Mouse (Mus musculus): ENCODE results near the gene Dip2c. TPM values are rescaled to one million over a fixed set of nuclear protein-coding genes. Genes with fewer than 3 reads are reported as not detected.

The Dip2c gene
- polyA plus RNA-seq, 1 experiment from 2014 or later: 2.6 TPM

DNA sequence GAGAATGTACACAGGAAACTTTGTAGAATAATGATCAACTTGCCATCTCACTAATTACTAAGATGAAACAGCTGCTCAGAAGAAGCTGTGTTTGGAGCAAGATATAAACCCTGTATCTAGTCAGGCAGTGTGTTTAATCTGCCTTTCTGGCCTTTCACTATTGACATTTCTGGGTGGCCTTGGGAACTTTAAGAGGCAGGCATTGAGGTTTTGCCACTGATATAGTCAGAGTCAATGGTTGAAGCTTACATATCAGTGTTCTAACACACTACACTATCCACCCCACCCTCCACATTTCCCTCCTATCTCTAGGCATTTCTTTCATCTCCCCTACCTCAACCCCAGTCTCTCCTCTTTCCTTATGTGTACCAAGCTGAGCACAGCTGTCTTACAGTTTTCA is 149.9 kb downstream of the Dip2c start:
- Histone ChIP-seq H3K27me3 (ENCODE audit: control insufficient read depth, insufficient read depth, low read length) (no peaks in the 10 kb centered on the region), H3K9me3 (ENCODE audit: control insufficient read depth, low read length) (no peaks in the 10 kb centered on the region), H3K4me1 (replicated peaks; ENCODE audit: control insufficient read depth, insufficient read depth) (0 out of 2 replicates have a peak, but pooled peaks cover 2% of the 10 kb centered on the region), H3K4me2 (replicated peaks; ENCODE audit: low read depth) (no peak overlapping the region), H3K36me3 (ENCODE audit: control insufficient read depth, insufficient read depth, low read length) (no peaks in the 10 kb centered on the region), H3K27ac (replicated peaks) (no peak overlapping the region), H3K9ac (ENCODE audit: low read length) (no peak overlapping the region), H3K4me3 (ENCODE audit: low read depth, low read length) (no peak overlapping the region)
- no peak for DNase-seq (ENCODE audit: low spot score)
- ATAC-seq (ENCODE audit: low FRiP score, low TSS enrichment): no peak
- TF ChIP-seq CTCF (IDR thresholded peaks at IDR 0.05; ENCODE audit: low read depth) (no peak), EP300 (optimal IDR thresholded peaks at IDR 0.05) (no peak)

DNA sequence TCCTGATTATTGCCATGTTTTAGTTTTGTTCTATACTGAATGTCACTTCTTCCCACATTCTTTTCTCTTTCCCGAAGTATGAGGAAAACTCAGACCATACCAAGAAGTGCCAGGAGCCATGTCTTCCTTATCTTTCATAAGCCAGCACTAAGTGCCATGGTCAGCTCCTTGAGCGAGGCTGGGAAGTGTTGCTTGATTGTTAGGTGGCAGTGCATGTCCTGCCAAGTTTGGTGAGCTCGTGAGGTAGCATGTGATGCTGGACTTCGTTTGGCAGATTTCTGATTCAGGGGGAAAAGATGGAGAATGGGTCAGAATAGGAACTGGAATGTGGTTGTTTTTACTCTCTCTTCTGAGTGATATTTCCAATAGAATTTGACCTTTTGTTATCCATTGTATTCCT is 150.5 kb downstream of the Dip2c start:
- 61% methylated on average over 4 of the region's 4 CpGs for WGBS

GRCm38 (mm10) chr13:9429884-9430283 is 153.6 kb downstream of the Dip2c start:
- 60% methylated on average over 1 of the region's 1 CpGs for WGBS
- H3K4me3 ChIP-seq (ENCODE audit: low read depth, low read length): no peak overlapping the region

More for the DNA sequence above, 150.5 kb downstream of the Dip2c start:
- ATAC-seq (ENCODE audit: low FRiP score, low TSS enrichment) (no peak), DNase-seq (ENCODE audit: low spot score) (no peak)
- Histone ChIP-seq H3K9ac (ENCODE audit: low read length) (no peak overlapping the region), H3K36me3 (ENCODE audit: control insufficient read depth, insufficient read depth, low read length) (no peaks in the 10 kb centered on the region), H3K27me3 (ENCODE audit: control insufficient read depth, insufficient read depth, low read length) (no peaks in the 10 kb centered on the region), H3K4me1 (replicated peaks; ENCODE audit: control insufficient read depth, insufficient read depth) (0 out of 2 replicates have a peak, but pooled peaks cover 1% of the 10 kb centered on the region), H3K4me2 (replicated peaks; ENCODE audit: low read depth) (no peak overlapping the region), H3K9me3 (ENCODE audit: control insufficient read depth, low read length) (no peaks in the 10 kb centered on the region), H3K27ac (replicated peaks) (no peak overlapping the region), H3K4me3 (ENCODE audit: low read depth, low read length) (no peak overlapping the region)
- no peak for TF ChIP-seq CTCF (IDR thresholded peaks at IDR 0.05; ENCODE audit: low read depth)
- no peak for TF ChIP-seq EP300 (optimal IDR thresholded peaks at IDR 0.05)

DNA sequence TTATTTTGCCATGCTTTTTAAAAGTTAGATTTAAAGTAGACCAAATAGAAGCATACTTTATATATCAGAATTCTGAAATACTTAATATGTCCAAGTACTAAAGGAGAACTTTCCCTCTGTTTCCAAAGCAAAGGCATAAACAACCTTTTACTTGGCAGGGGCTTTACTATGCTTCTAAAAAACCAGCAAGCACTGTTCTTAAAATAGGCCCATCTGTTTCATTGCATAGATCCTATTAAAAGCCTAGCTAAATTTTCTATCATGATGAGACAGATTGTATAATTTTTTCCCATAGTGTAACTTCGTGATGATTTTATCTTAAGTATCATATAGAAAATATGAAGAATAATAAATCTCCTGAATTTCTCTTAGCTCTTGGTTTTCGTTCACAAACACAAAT is 154.4 kb downstream of the Dip2c start:
- 79% methylated on average over 2 of the region's 2 CpGs for WGBS
- ATAC-seq (ENCODE audit: low FRiP score, low TSS enrichment): no peak

More at GRCm38 (mm10) chr13:9429884-9430283, 153.6 kb downstream of the Dip2c start:
- H3K9me3 ChIP-seq (ENCODE audit: control insufficient read depth, low read length): no peaks in the 10 kb centered on the region
- no peaks in the 10 kb centered on the region for H3K27me3 ChIP-seq (ENCODE audit: control insufficient read depth, insufficient read depth, low read length)
- ATAC-seq (ENCODE audit: low FRiP score, low TSS enrichment): no peak
- H3K27ac ChIP-seq (replicated peaks): no peak overlapping the region; the same call in 1 of the 2 replicates
- TF ChIP-seq EP300 (optimal IDR thresholded peaks at IDR 0.05) (no peak), CTCF (IDR thresholded peaks at IDR 0.05; ENCODE audit: low read depth) (no peak)
- DNase-seq (ENCODE audit: low spot score): no peak
- no peak overlapping the region for H3K4me2 ChIP-seq (replicated peaks; ENCODE audit: low read depth)
- no peaks in the 10 kb centered on the region for H3K36me3 ChIP-seq (ENCODE audit: control insufficient read depth, insufficient read depth, low read length)
- H3K9ac ChIP-seq (ENCODE audit: low read length): no peak overlapping the region
- H3K4me1 ChIP-seq (replicated peaks; ENCODE audit: control insufficient read depth, insufficient read depth): no peaks in the 10 kb centered on the region

DNA sequence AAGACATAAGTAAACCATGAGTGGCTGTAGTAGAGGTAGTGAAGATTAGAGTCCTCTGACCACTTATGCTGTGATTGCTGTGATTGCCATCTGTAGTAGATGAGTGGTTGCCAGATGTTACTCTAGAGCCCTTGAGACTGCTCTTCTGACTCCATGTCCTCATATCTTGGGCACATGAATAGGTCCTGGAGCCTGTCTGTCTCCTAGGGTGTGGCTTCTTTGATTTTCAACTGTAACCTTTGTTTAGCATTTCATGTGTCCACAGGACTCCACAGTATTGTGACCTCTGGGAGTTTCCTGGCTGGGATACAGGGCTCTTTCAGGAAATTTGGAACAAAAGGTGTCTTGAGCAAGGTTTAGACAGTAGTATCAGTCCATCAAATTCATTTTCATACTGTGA is 155.1 kb downstream of the Dip2c start:
- H3K27ac ChIP-seq (replicated peaks): no peak overlapping the region
- TF ChIP-seq CTCF (IDR thresholded peaks at IDR 0.05; ENCODE audit: low read depth): no peak
- no peak for TF ChIP-seq EP300 (optimal IDR thresholded peaks at IDR 0.05)
- no peaks in the 10 kb centered on the region for H3K36me3 ChIP-seq (ENCODE audit: control insufficient read depth, insufficient read depth, low read length)
- no peaks in the 10 kb centered on the region for H3K4me1 ChIP-seq (replicated peaks; ENCODE audit: control insufficient read depth, insufficient read depth)
- H3K9ac ChIP-seq (ENCODE audit: low read length): no peak overlapping the region
- no peaks in the 10 kb centered on the region for H3K9me3 ChIP-seq (ENCODE audit: control insufficient read depth, low read length)
- H3K4me3 ChIP-seq (ENCODE audit: low read depth, low read length): no peak overlapping the region
- ATAC-seq (ENCODE audit: low FRiP score, low TSS enrichment) (no peak), DNase-seq (ENCODE audit: low spot score) (no peak)
- no peaks in the 10 kb centered on the region for H3K27me3 ChIP-seq (ENCODE audit: control insufficient read depth, insufficient read depth, low read length)
- H3K4me2 ChIP-seq (replicated peaks; ENCODE audit: low read depth): no peak overlapping the region

More for the DNA sequence above, 154.4 kb downstream of the Dip2c start:
- no peaks in the 10 kb centered on the region for H3K36me3 ChIP-seq (ENCODE audit: control insufficient read depth, insufficient read depth, low read length)
- H3K9me3 ChIP-seq (ENCODE audit: control insufficient read depth, low read length): no peaks in the 10 kb centered on the region
- H3K4me1 ChIP-seq (replicated peaks; ENCODE audit: control insufficient read depth, insufficient read depth): no peaks in the 10 kb centered on the region
- TF ChIP-seq EP300 (optimal IDR thresholded peaks at IDR 0.05) (no peak), CTCF (IDR thresholded peaks at IDR 0.05; ENCODE audit: low read depth) (no peak)
- no peak for DNase-seq (ENCODE audit: low spot score)
- no peak overlapping the region for H3K4me2 ChIP-seq (replicated peaks; ENCODE audit: low read depth)
- no peak overlapping the region for H3K9ac ChIP-seq (ENCODE audit: low read length)
- no peak overlapping the region for H3K27ac ChIP-seq (replicated peaks)
- no peak overlapping the region for H3K4me3 ChIP-seq (ENCODE audit: low read depth, low read length)
- no peaks in the 10 kb centered on the region for H3K27me3 ChIP-seq (ENCODE audit: control insufficient read depth, insufficient read depth, low read length)

DNA sequence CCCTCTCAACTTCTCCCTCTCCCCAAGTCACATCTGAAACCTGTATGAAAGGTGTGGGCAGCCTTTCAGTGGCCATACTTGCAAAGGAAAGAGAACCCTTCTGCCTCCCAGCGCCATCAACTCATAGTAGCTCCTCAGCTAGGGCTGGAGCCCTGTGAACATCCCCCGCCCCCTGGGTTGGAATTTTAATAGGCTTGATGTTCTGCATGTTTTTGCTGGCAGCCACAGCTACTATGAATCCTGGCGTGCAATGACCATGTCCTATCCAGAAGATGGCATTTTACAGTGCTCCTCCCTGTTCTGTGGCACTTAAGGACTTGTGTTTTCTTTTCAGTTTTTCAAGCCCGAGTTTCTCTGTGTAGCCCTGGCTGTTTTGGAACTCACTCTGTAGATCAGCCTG is 166.7 kb downstream of the Dip2c start:
- Histone ChIP-seq H3K4me1 (replicated peaks; ENCODE audit: control insufficient read depth, insufficient read depth) (no peaks in the 10 kb centered on the region), H3K4me2 (replicated peaks; ENCODE audit: low read depth) (no peak overlapping the region), H3K9ac (ENCODE audit: low read length) (no peak overlapping the region), H3K27ac (replicated peaks) (no peak overlapping the region), H3K27me3 (ENCODE audit: control insufficient read depth, insufficient read depth, low read length) (no peaks in the 10 kb centered on the region), H3K9me3 (ENCODE audit: control insufficient read depth, low read length) (0 out of 2 replicates have a peak, but pooled peaks cover 4% of the 10 kb centered on the region), H3K4me3 (ENCODE audit: low read depth, low read length) (no peak overlapping the region), H3K36me3 (ENCODE audit: control insufficient read depth, insufficient read depth, low read length) (no peaks in the 10 kb centered on the region; the same call in 1 of the 2 replicates)
- 85% methylated on average over 4 of the region's 4 CpGs for WGBS
- TF ChIP-seq EP300 (optimal IDR thresholded peaks at IDR 0.05) (no peak), CTCF (IDR thresholded peaks at IDR 0.05; ENCODE audit: low read depth) (no peak)
- ATAC-seq (ENCODE audit: low FRiP score, low TSS enrichment) (no peak), DNase-seq (ENCODE audit: low spot score) (no peak)
